Mouse (Mus musculus): Measurements from ENCODE around the gene Bpnt1. TPM values are rescaled to one million over a fixed set of nuclear protein-coding genes. Genes with fewer than 3 reads are reported as not detected.
A peak's percentile ranks its signal among the peaks of the same experiment; 100 is the strongest.
"Not testable (repeated sequence)": the region's sequence is repeated elsewhere in the genome, so short reads cannot be mapped to it uniquely, and the experiment has no call there.

Bpnt1 gene
- total and polyA plus RNA-seq, 2 experiments from 2014 or later = 64.9 to 78.2 TPM

DNA sequence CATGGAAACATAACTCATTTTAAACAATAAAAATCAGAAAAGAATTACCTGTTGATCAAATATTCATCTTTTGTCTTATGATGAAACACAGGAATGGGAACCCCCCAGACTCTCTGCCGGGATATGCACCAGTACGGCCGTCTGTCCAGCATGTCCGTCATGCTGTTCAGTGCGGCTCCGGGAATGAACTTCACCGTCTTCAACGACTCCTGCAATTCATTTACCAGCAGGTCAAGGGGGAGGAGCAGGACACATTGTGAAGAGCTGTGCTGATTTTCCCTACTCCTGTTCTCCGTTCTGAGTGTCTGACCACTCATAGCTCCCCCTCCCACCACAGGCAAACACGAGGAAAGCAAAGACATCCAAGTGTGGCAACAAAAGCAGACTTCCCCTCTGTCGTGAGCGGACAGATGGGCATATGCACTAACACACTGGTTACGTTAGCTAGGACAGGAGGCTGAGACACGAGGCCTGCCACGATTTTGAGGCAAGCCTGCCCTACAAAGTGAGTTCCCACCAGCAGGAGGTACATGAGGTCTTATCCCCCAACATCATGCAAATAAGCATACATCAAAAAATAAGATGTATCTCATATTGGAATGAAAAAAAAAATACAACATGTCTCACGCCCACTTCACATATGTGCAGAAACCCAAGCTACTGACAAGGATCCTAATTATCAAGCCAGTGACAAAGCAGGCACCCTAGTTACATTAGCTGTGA lies 15.9 kb upstream of the Bpnt1 start:
- WGBS = 93% methylated on average over 16 of the region's 16 CpGs
- Histone ChIP-seq H3K4me2 (ENCODE audit: low read depth, low read length, poor library complexity, severe bottlenecking) (no peak overlapping the region), H3K27me3 (ENCODE audit: insufficient read depth, low read length) (no peaks in the 10 kb centered on the region), H3K36me3 (ENCODE audit: insufficient read depth, low read length) (peaks cover 50% of the 10 kb centered on the region), H3K27ac (ENCODE audit: low read depth, low read length) (no peak overlapping the region), H3K9ac (replicated peaks; ENCODE audit: low read length, poor library complexity, severe bottlenecking) (no peak overlapping the region), H3K4me1 (ENCODE audit: insufficient read depth, low read length) (no peaks in the 10 kb centered on the region), H3K9me3 (ENCODE audit: low read length) (no peaks in the 10 kb centered on the region), H3K4me3 (ENCODE audit: low read depth, low read length) (no peak overlapping the region)
- DNase-seq (ENCODE audit: low spot score) (no peak), ATAC-seq (ENCODE audit: low FRiP score) (no peak)
- no peak for TF ChIP-seq CTCF (IDR thresholded peaks at IDR 0.05)

DNA sequence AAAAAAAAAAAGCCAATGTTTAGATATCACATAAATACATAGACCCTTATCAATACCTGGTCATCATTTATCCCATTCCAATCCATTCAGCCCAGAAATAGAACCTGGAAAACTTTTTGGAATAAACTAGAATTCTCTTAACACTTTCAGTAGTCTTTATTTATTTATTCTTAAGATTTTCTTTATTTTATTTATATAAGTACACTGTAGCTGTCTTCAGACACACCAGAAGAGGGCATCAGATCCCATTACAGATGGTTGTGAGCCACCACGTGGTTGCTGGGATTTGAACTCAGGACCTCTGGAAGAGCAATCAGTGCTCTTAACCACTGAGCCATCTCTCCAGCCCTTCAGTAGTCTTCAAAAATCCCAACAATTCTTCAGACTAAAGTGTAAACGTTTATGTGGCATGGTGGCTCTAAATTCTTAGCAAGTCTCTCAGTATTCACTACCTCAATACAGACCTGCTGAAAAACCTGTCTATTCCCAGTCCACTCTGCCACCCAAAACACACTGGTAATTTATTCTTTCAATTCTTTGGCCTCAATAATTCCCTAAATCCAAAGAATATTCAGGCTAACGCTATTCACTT lies 4.1 kb upstream of the Bpnt1 start:
- not testable (repeated sequence) for ATAC-seq (ENCODE audit: low FRiP score); H3K4me1 ChIP-seq (ENCODE audit: insufficient read depth, low read length); H3K27ac ChIP-seq (ENCODE audit: low read depth, low read length); H3K9ac ChIP-seq (replicated peaks; ENCODE audit: low read length, poor library complexity, severe bottlenecking); H3K27me3 ChIP-seq (ENCODE audit: insufficient read depth, low read length); DNase-seq (ENCODE audit: low spot score); H3K9me3 ChIP-seq (ENCODE audit: low read length)
- 63% methylated on average over 3 of the region's 3 CpGs for WGBS
- peaks cover 27% of the 10 kb centered on the region for H3K36me3 ChIP-seq (ENCODE audit: insufficient read depth, low read length)
- peak overlapping the region; percentile 96 for H3K4me3 ChIP-seq (ENCODE audit: low read depth, low read length)
- H3K4me2 ChIP-seq (ENCODE audit: low read depth, low read length, poor library complexity, severe bottlenecking) = peak overlapping the region; percentile 77

DNA sequence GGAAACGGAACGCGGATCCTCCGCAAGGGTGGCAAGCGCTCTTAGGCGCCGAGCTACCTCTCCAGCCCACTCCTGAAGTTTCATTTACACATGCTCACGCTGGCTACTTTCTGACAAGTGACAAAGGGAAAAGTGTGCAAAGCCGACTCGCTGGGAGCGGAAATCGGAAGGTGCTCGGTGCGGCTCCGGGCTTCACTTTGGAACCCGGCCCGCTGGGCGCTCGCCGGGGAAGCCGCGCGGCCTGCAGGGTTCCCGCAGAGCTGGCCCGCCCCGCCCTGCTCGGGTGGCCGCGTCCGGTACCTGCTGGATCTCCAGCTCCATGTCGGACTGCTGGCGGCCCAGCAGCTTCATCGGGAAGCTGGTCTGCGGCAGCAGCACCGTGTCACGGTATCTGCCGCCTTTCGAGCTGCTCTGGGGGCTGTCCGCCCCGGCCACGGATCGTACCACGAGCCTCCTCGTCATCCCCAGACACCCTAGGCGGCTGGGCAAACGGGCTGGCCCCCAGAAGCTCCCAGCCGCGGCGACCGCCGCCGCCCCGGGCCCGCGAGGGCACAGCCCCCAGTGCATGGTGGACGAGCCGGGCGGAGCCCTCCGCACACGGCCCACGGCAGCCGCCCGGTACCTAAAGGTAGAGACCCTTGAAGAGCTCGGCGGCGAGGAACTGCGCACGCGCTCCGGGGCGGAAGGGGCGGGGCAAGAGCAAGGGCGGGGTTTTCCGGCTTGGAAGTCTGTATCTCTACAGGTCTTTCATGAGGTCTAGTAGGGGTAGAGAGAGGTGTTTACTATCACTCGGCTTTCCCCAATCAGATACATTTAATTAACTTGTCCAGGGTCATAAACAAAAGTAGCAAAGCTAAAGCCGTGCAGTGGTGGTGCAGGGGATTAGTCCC lies 3.0 kb upstream of the Bpnt1 start, which contains the start of gene Iars2:
TSS of gene Iars2 (minus strand) at position 676 of the 890 bp plus-strand sequence.
- H3K4me3 ChIP-seq (ENCODE audit: low read depth, low read length) = peak within 1 kb of the TSS; percentile 96
- 1% methylated on average over 73 of the region's 76 CpGs for WGBS
- peaks cover 9% of the 10 kb centered on the region for H3K4me1 ChIP-seq (ENCODE audit: insufficient read depth, low read length)
- no peak for TF ChIP-seq CTCF (IDR thresholded peaks at IDR 0.05)
- H3K36me3 ChIP-seq (ENCODE audit: insufficient read depth, low read length) = peaks cover 20% of the 10 kb centered on the region
- DNase-seq (ENCODE audit: low spot score) (peak; percentile 88), ATAC-seq (ENCODE audit: low FRiP score) (peak; percentile 91)
- H3K9me3 ChIP-seq (ENCODE audit: low read length) = no peaks in the 10 kb centered on the region
- H3K27me3 ChIP-seq (ENCODE audit: insufficient read depth, low read length) = no peaks in the 10 kb centered on the region
- H3K4me2 ChIP-seq (ENCODE audit: low read depth, low read length, poor library complexity, severe bottlenecking) = peak within 1 kb of the TSS; percentile 77
- H3K9ac ChIP-seq (replicated peaks; ENCODE audit: low read length, poor library complexity, severe bottlenecking) = peak within 1 kb of the TSS; percentile 77
- peak within 1 kb of the TSS; percentile 87 for H3K27ac ChIP-seq (ENCODE audit: low read depth, low read length)

- peak overlapping the region; percentile 96; the same call in 1 of the 2 replicates for H3K4me3 ChIP-seq (ENCODE audit: low read depth, low read length)
- peak overlapping the region; percentile 77 for H3K4me2 ChIP-seq (ENCODE audit: low read depth, low read length, poor library complexity, severe bottlenecking)
- no peak for DNase-seq (ENCODE audit: low spot score)
- H3K27ac ChIP-seq (ENCODE audit: low read depth, low read length) = no peak overlapping the region
- 93% methylated on average over 8 of the region's 8 CpGs for WGBS
- no peaks in the 10 kb centered on the region for H3K9me3 ChIP-seq (ENCODE audit: low read length)
- ATAC-seq (ENCODE audit: low FRiP score) = no peak
- H3K36me3 ChIP-seq (ENCODE audit: insufficient read depth, low read length) = peaks cover 18% of the 10 kb centered on the region
- TF ChIP-seq CTCF (IDR thresholded peaks at IDR 0.05) = no peak
- no peaks in the 10 kb centered on the region for H3K27me3 ChIP-seq (ENCODE audit: insufficient read depth, low read length)
- H3K4me1 ChIP-seq (ENCODE audit: insufficient read depth, low read length) = peaks cover 9% of the 10 kb centered on the region
- H3K9ac ChIP-seq (replicated peaks; ENCODE audit: low read length, poor library complexity, severe bottlenecking) = no peak overlapping the region
Measured at GRCm38 (mm10) chr1:185329851-185330250, 2.1 kb upstream of the Bpnt1 start.

GRCm38 (mm10) chr1:185331364-185331763 lies 585 bp upstream of the Bpnt1 start:
- Histone ChIP-seq H3K27me3 (ENCODE audit: insufficient read depth, low read length) (no peaks in the 10 kb centered on the region), H3K9me3 (ENCODE audit: low read length) (no peaks in the 10 kb centered on the region), H3K27ac (ENCODE audit: low read depth, low read length) (no peak overlapping the region), H3K4me2 (ENCODE audit: low read depth, low read length, poor library complexity, severe bottlenecking) (peak overlapping the region; percentile 62), H3K4me1 (ENCODE audit: insufficient read depth, low read length) (peaks cover 9% of the 10 kb centered on the region), H3K4me3 (ENCODE audit: low read depth, low read length) (peak overlapping the region; percentile 57), H3K36me3 (ENCODE audit: insufficient read depth, low read length) (peaks cover 7% of the 10 kb centered on the region; the same call in 1 of the 2 replicates), H3K9ac (replicated peaks; ENCODE audit: low read length, poor library complexity, severe bottlenecking) (0 out of 2 replicates have a peak overlapping the region, but pooled peaks have one; percentile 59)
- peak; percentile 41; the same call in 1 of the 2 replicates for TF ChIP-seq CTCF (IDR thresholded peaks at IDR 0.05)
- no peak for DNase-seq (ENCODE audit: low spot score)
- no peak for ATAC-seq (ENCODE audit: low FRiP score)
- 52% methylated on average over 5 of the region's 5 CpGs for WGBS

Data from midbrain, postnatal 0 days (tissue).